Mouse (Mus musculus): ENCODE results near the gene Cyp4f13. TPM values are rescaled to one million over a fixed set of nuclear protein-coding genes. Genes with fewer than 3 reads are reported as not detected.

The Cyp4f13 gene
- total RNA-seq, 2 experiments from 2014 or later = 23.7 to 27.6 TPM

- no peak overlapping the region for H3K27ac ChIP-seq
- no peak for TF ChIP-seq CTCF (conservative IDR thresholded peaks at IDR 0.05)
- no peak overlapping the region for H3K4me3 ChIP-seq
- DNase-seq (ENCODE audit: low spot score in 2 of 2) = no peak
Measured at GRCm38 (mm10) chr17:32895421-32895820, 51.8 kb downstream of the Cyp4f13 start.

DNA sequence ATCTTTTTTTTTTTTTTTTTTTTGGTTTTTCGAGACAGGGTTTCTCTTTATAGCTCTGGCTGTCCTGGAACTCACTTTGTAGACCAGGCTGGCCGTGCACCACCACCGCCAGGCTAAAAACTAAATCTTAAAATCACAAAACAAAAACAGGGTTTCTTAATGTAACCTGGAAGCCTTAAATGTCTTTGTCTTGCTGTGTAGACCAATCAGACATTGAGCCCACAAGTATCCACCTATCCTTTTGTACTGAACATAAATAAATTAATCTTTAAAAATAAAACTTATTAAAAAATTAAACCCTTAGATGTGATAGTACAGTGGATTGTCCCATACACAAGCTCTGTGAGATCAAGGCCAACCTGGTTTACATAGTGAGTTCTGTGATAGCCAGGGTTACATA lies 53.3 kb downstream of the Cyp4f13 start:
- Histone ChIP-seq H3K4me3 (no peak overlapping the region), H3K27ac (no peak overlapping the region)
- no peak for DNase-seq (ENCODE audit: low spot score in 2 of 2)
- TF ChIP-seq CTCF (conservative IDR thresholded peaks at IDR 0.05) = no peak

DNA sequence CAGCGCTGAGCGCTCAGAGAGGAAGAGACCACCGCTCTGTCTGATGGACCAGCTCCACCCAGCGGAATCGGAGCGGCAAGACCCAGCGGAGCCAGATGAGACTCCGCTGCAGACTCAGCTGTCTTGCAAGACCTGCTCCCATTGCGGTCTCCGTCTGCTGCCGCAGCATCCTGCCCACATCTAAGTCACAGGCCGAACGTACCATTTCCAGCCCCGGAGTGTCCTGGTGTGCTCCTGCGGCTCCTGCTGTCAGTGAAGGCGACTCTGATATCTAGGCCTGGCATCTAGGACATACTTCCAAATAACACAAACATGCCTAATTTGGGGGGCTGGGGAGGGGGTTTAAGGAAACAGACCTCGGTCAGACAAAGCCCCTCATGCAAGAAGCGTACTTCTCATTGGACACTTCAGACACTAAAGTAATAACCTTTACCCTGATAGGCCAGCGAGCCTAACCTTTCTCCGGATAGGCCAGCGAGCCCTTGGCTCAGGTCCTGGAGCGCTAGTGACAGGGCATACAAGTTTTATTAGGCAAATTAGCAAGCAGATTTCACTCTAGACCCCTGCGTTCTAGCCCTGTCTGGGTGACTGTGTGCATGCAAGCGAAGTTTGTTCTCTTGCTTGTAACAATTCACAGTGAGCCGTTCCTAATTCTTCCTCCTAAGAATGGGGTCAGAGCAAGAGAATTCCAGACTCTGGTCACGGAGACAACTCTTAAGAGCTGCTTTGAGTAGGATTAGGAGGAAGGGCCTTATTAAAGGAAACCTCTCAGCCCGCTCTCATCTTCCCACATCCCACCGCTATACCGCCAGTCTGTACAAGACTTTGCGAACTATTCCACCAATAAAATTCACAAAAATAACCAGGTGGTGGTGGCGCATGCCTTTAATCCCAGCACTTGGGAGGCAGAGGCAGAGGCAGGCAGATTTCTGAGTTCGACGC lies 55.7 kb downstream of the Cyp4f13 start, which contains the start of gene Zfp870:
Gene Zfp870 (minus strand): TSS at position 404 of the 942 bp plus-strand sequence.
- Histone ChIP-seq H3K4me3 (peak within 1 kb of the TSS; percentile 91), H3K27ac (peak within 1 kb of the TSS; percentile 94)
- DNase-seq (ENCODE audit: low spot score in 2 of 2) = peak; percentile 84 to 93
- peak; percentile 68 for TF ChIP-seq CTCF (conservative IDR thresholded peaks at IDR 0.05)

DNA sequence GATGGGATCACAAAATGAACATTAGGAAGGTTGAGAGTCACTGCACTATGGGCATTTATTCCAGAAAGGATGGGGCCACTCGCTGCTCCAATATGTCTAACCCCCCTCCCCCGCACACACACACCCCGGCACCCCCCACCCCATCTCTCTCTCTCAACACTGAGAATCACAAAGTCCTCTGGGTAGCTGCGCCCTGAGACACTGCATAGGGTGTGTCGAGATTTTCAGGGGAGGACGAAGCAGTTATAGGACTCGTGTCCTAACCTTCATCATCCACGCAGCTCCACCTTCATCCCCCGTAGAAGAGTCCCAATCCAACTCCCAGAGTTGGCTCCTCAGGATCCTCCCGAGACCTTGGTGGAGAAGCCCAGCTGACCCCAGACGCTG lies 56.4 kb downstream of the Cyp4f13 start:
- Histone ChIP-seq H3K27ac (peak overlapping the region; percentile 94), H3K4me3 (peak overlapping the region; percentile 91)
- no peak for TF ChIP-seq CTCF (conservative IDR thresholded peaks at IDR 0.05)
- no peak for DNase-seq (ENCODE audit: low spot score in 2 of 2)

- no peak overlapping the region for H3K4me3 ChIP-seq
- DNase-seq (ENCODE audit: low spot score in 2 of 2) = no peak
- H3K27ac ChIP-seq = no peak overlapping the region
- no peak for TF ChIP-seq CTCF (conservative IDR thresholded peaks at IDR 0.05)
Measured at GRCm38 (mm10) chr17:32889611-32890010, 57.6 kb downstream of the Cyp4f13 start.

GRCm38 (mm10) chr17:32880320-32881218 lies 66.6 kb downstream of the Cyp4f13 start:
- Histone ChIP-seq H3K4me3 (no peak overlapping the region), H3K27ac (no peak overlapping the region)
- no peak for DNase-seq (ENCODE audit: low spot score in 2 of 2)
- TF ChIP-seq CTCF (conservative IDR thresholded peaks at IDR 0.05) = no peak

GRCm38 (mm10) chr17:32878773-32879172 lies 68.4 kb downstream of the Cyp4f13 start:
- Histone ChIP-seq H3K27ac (no peak overlapping the region), H3K4me3 (no peak overlapping the region)
- no peak for DNase-seq (ENCODE audit: low spot score in 2 of 2)
- TF ChIP-seq CTCF (conservative IDR thresholded peaks at IDR 0.05) = no peak

DNA sequence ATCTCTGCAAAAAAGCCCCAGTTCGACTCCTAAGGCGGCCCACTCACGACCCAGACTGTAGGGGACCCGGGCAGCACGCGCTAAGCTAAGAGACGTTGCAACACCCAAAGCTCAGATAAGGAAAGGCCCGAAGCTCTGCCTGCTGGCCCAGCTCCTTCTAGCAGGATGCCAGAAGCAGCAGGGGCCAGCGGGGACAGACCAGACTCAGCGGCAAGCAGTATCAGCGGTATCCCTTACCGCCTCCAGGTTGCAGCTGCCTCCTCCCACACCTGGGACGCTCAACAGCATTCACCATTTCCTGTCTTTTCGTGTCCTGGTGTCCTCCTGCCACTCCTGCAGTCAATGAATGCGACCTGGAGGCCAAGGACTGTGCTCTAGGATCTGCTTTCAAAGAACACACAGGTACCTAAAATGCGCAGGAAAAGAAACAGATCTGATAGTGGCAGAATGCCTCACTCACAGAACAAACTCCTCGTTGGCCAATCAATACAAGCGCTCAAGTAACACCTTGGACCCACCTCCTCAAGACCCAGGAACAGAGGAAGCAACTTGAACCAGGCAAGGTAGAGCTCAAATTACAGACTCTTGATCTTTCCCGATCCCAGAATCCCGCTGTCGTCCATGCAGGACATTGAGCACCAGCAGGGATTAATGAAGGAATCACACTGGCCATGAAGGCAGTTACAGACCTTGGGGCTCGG lies 69.6 kb downstream of the Cyp4f13 start:
- Histone ChIP-seq H3K27ac (no peak overlapping the region), H3K4me3 (no peak overlapping the region)
- DNase-seq (ENCODE audit: low spot score in 2 of 2) = no peak
- no peak for TF ChIP-seq CTCF (conservative IDR thresholded peaks at IDR 0.05)

Other genes starting within 250 kb of the Cyp4f13 start
- 10 to 100 TPM; 89.6 to 97.0 TPM for gene Zfp871, start 159.1 kb downstream of the Cyp4f13 start, total RNA-seq (2021)
- gene Zfp811, start 137.5 kb downstream of the Cyp4f13 start, total RNA-seq (2021) = 1 to 10 TPM; 6.3 to 7.3 TPM
- gene Zfp799, start 117.1 kb downstream of the Cyp4f13 start, total RNA-seq (2021) = 10 to 100 TPM; 30.7 to 34.6 TPM
- gene Zfp870, start 55.8 kb downstream of the Cyp4f13 start, total RNA-seq (2021) = 10 to 100 TPM; 10.4 to 10.9 TPM
- gene Cyp4f14, start 30.1 kb downstream of the Cyp4f13 start, total RNA-seq (2021) = 1 to 10 TPM; 4.1 to 5.4 TPM
- 1 to 10 TPM; 5.6 to 6.5 TPM for gene Zfp472, start 18.4 kb upstream of the Cyp4f13 start, total RNA-seq (2021)
- gene Zfp952, start 45.7 kb upstream of the Cyp4f13 start, total RNA-seq (2021) = 10 to 100 TPM; 17.9 to 19.0 TPM
- 10 to 100 TPM; 19.3 to 21.9 TPM for gene Zfp763, start 86.0 kb upstream of the Cyp4f13 start, total RNA-seq (2021)
- gene 4921501E09Rik, start 120.7 kb upstream of the Cyp4f13 start, total RNA-seq (2021) = not detected
- 10 to 100 TPM; 17.3 to 21.8 TPM for gene Zfp563, start 141.9 kb upstream of the Cyp4f13 start, total RNA-seq (2021)
- gene Morc2b, start 192.3 kb upstream of the Cyp4f13 start, total RNA-seq (2021) = 1 to 10 TPM; 3.2 to 3.4 TPM
- gene Olfr55, start 221.0 kb upstream of the Cyp4f13 start, total RNA-seq (2021) = not detected
- not detected for gene Olfr239, start 243.9 kb upstream of the Cyp4f13 start, total RNA-seq (2021)

Measured in layer of hippocampus, adult 2 months (tissue).